Comparison of ENCODE assay signal across 28 mouse cellular contexts in the genomic region with DNA sequence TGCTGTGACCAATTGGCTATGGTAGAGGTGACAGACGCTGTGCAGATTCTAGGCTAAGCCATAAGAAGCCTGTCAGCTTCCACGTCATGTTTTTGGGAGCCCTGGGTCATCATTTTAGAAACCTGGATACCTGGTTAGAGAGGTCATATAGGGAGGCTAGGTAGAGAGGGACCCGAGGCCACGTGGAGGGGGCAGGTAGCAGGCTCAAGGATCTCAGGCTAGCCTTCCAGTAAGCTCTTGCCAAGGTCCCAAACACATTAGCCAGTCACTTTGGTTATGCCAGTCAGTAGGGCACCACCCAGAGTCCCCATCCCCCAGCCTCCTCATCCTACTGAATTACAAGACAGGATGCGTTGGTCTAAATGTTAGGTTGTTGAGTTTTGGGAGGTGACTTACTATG. TPM values are rescaled to one million over a fixed set of nuclear protein-coding genes. Genes with fewer than 3 reads are reported as not detected.
DNase-seq lines count a peak whose midpoint lies in the region; ATAC-seq and TF ChIP-seq lines count a peak whose summit lies in the region.
"Had no signal": no experiment of that assay in that cellular context is flagged by ENCODE, and none has a peak within 500 bp of the region (broad histone marks: within the 10 kb centered on the region; RNA-seq: fewer than 3 reads in every experiment).

No protein-coding gene starts in this region.

- no peaks in the 10 kb centered on the region; the same call in 1 of the 2 replicates for H3K36me3 ChIP-seq in midbrain, embryonic 11.5 days (ENCODE audit: control insufficient read depth, insufficient read depth, low read length)
- no peaks in the 10 kb centered on the region for H3K36me3 ChIP-seq in midbrain, embryonic 16.5 days (ENCODE audit: control insufficient read depth, insufficient read depth, low read length)
- peaks cover 19 to 33% of the 10 kb centered on the region in 2 experiments for H3K36me3 ChIP-seq in CH12.LX (replicated peaks in 1 of 2; ENCODE audit: control insufficient read depth in 1 of 2, insufficient read depth in 1 of 2, low read length in 1 of 2)
- H3K36me3 ChIP-seq: G1E had no signal

- in situ Hi-C loops in CH12.LX (cut with MboI; ENCODE audit: low pct_ligation_motif_present, low pct_unique_long_range_greater_than_20kb, low sequenced_read_pairs), result loop anchor here (5.0 to 10.0 kb wide), 2 partner anchors 45 to 87 kb away; a partner anchor contains a TSS

- dilution Hi-C loops in CH12.LX (cut with MboI; ENCODE audit: extremely low pct_ligation_motif_present, extremely low pct_unique_long_range_greater_than_20kb, low sequenced_read_pairs), result no loop called here

- H3K4me3 ChIP-seq in cerebellum, adult 2 months (replicated peaks; ENCODE audit: insufficient read depth, low read depth, low read length), result peak overlapping the region; percentile 2
- no peak overlapping the region for H3K4me3 ChIP-seq in midbrain, embryonic 11.5 days (ENCODE audit: low read depth, low read length)
- no peak overlapping the region for H3K4me3 ChIP-seq in midbrain, embryonic 16.5 days (ENCODE audit: low read depth, low read length)
- H3K4me3 ChIP-seq in CH12.LX (replicated peaks in 1 of 3; ENCODE audit: low read depth in 2 of 3, low read length in 2 of 3, poor library complexity in 1 of 3), result no peak overlapping the region

- TF ChIP-seq RAD21 in CH12.LX (IDR thresholded peaks at IDR 0.05; ENCODE audit: low read depth, low read length), result no peak

- ATAC-seq in midbrain, embryonic 11.5 days (ENCODE audit: low FRiP score), result no peak
- ATAC-seq in midbrain, embryonic 16.5 days, result no peak
- ATAC-seq: activated CD4-positive, CD25-positive, alpha-beta regulatory T cell, adult 4 months; CD4-positive, CD25-positive, alpha-beta regulatory T cell, adult 4 months; Patski had no signal

- no peak overlapping the region for H3K4me2 ChIP-seq in midbrain, embryonic 11.5 days
- H3K4me2 ChIP-seq in midbrain, embryonic 16.5 days (ENCODE audit: low read length), result no peak overlapping the region
- H3K4me2 ChIP-seq in CH12.LX (ENCODE audit: insufficient read depth, low read depth, poor library complexity, severe bottlenecking), result peak overlapping the region; percentile 3; the same call in 1 of the 2 replicates

- TF ChIP-seq EP300 in CH12.LX (IDR thresholded peaks at IDR 0.05; ENCODE audit: low read length), result no peak

- H3K79me2 ChIP-seq in CH12.LX (replicated peaks; ENCODE audit: control insufficient read depth, extremely low read depth, insufficient read depth, poor library complexity, severe bottlenecking), result peaks cover 6% of the 10 kb centered on the region; the same call in 1 of the 2 replicates

- no peaks in the 10 kb centered on the region for H3K27me3 ChIP-seq in cerebellum, adult 2 months (ENCODE audit: control insufficient read depth, insufficient read depth, low read length)
- H3K27me3 ChIP-seq in midbrain, embryonic 11.5 days (ENCODE audit: control insufficient read depth, insufficient read depth, low read length), result no peaks in the 10 kb centered on the region
- no peaks in the 10 kb centered on the region for H3K27me3 ChIP-seq in midbrain, embryonic 16.5 days (ENCODE audit: control insufficient read depth, insufficient read depth, low read depth, low read length)
- no peaks in the 10 kb centered on the region for H3K27me3 ChIP-seq in CH12.LX (replicated peaks)

- no peaks in the 10 kb centered on the region for H3K9me3 ChIP-seq in midbrain, embryonic 11.5 days (ENCODE audit: control insufficient read depth, low read length)
- no peaks in the 10 kb centered on the region for H3K9me3 ChIP-seq in midbrain, embryonic 16.5 days (replicated peaks; ENCODE audit: control insufficient read depth, low read length, poor library complexity, severe bottlenecking)
- H3K9me3 ChIP-seq in CH12.LX (replicated peaks; ENCODE audit: low read length), result no peaks in the 10 kb centered on the region
- H3K9me3 ChIP-seq: G1E had no signal

- WGBS in cerebellum, adult 2 months, result 29% methylated on average over 5 of the region's 5 CpGs
- 74% methylated on average over 5 of the region's 5 CpGs for WGBS in midbrain, embryonic 11.5 days
- 78% methylated on average over 5 of the region's 5 CpGs for WGBS in midbrain, embryonic 16.5 days

- peak in 1 of 2 experiments; percentile 33 for DNase-seq in cerebellum, adult 2 months
- no peak for DNase-seq in cerebellum, adult 9-11 months
- DNase-seq in midbrain, embryonic 11.5 days (ENCODE audit: low spot score, missing footprints), result peak; percentile 72
- DNase-seq in CH12.LX (ENCODE audit: extremely low read depth), result no peak
- peak; percentile 30 for DNase-seq in brain, adult 2 months (ENCODE audit: low read depth, low spot score)
- no peak for DNase-seq in right cerebral cortex, postnatal 10 days (ENCODE audit: low spot score in 2 of 2)
- DNase-seq in adrenal gland, postnatal 4 days (ENCODE audit: low spot score in 2 of 2), result no peak
- DNase-seq: adrenal gland, adult 2 months; adrenal gland, adult 8-10 months; adrenal gland, postnatal 10 days; adrenal gland, postnatal 14 days; adrenal gland, postnatal 25 days; adrenal gland, postnatal 36 days; B cell, adult 2 months; cerebellum, adult 11 months; cerebellum, adult 11-12 months; cerebellum, adult 18-20 months; cerebellum, adult 8-10 months; cerebellum, adult 9-10 months had no signal

- no peak overlapping the region for H3K9ac ChIP-seq in midbrain, embryonic 11.5 days (ENCODE audit: low read length)
- no peak overlapping the region for H3K9ac ChIP-seq in midbrain, embryonic 16.5 days (ENCODE audit: low read depth, low read length)
- peak overlapping the region; percentile 75; the same call in 1 of the 2 replicates for H3K9ac ChIP-seq in CH12.LX (ENCODE audit: insufficient read depth, low read depth)

- no peak overlapping the region for H3K27ac ChIP-seq in cerebellum, adult 2 months (ENCODE audit: insufficient read depth, low read length)
- H3K27ac ChIP-seq in midbrain, embryonic 11.5 days (ENCODE audit: low read depth, low read length), result no peak overlapping the region
- H3K27ac ChIP-seq in midbrain, embryonic 16.5 days (ENCODE audit: low read length), result no peak overlapping the region
- no peak overlapping the region for H3K27ac ChIP-seq in CH12.LX (ENCODE audit: insufficient read depth, low read depth)

- TF ChIP-seq CTCF in cerebellum, adult 2 months (IDR thresholded peaks at IDR 0.05; ENCODE audit: borderline replicate concordance, insufficient read depth, low read depth, low read length), result no peak
- no peak for TF ChIP-seq CTCF in CH12.LX (conservative IDR thresholded peaks at IDR 0.05 in 1 of 2, IDR thresholded peaks at IDR 0.05 in 1 of 2; ENCODE audit: low read depth in 2 of 2, low read length in 2 of 2)

- TF ChIP-seq POLR2A in cerebellum, adult 2 months (IDR thresholded peaks at IDR 0.05; ENCODE audit: borderline replicate concordance, insufficient read depth, low read length), result no peak
- no peak for TF ChIP-seq POLR2A in CH12.LX (IDR thresholded peaks at IDR 0.05; ENCODE audit: low read depth, low read length)

- peaks cover 7% of the 10 kb centered on the region; the same call in 1 of the 2 replicates for H3K4me1 ChIP-seq in cerebellum, adult 2 months (ENCODE audit: control insufficient read depth, insufficient read depth, low read length)
- H3K4me1 ChIP-seq in midbrain, embryonic 11.5 days (ENCODE audit: control insufficient read depth, insufficient read depth, low read length), result no peaks in the 10 kb centered on the region
- H3K4me1 ChIP-seq in midbrain, embryonic 16.5 days (ENCODE audit: control insufficient read depth, insufficient read depth, low read length), result no peaks in the 10 kb centered on the region
- H3K4me1 ChIP-seq in CH12.LX (ENCODE audit: control insufficient read depth in 1 of 2, insufficient read depth in 2 of 2), result peaks cover 17 to 36% of the 10 kb centered on the region in 2 experiments

TF ChIP-seq in CH12.LX, 34 proteins besides CTCF, POLR2A, EP300 and RAD21:
- no peak for TF ChIP-seq ZKSCAN1 (IDR thresholded peaks at IDR 0.05; ENCODE audit: borderline replicate concordance, low read depth, low read length)
- no peak for TF ChIP-seq BHLHE40 (IDR thresholded peaks at IDR 0.05; ENCODE audit: low read depth, low read length)
- no peak for TF ChIP-seq RCOR1 (conservative IDR thresholded peaks at IDR 0.05; ENCODE audit: low read depth, low read length)
- TF ChIP-seq JUND (conservative IDR thresholded peaks at IDR 0.05; ENCODE audit: low read depth, low read length), result no peak
- TF ChIP-seq GABPA (IDR thresholded peaks at IDR 0.05; ENCODE audit: insufficient replicate concordance, low read depth, low read length), result no peak
- TF ChIP-seq SMC3 (IDR thresholded peaks at IDR 0.05; ENCODE audit: low read depth, low read length), result no peak

RNA-seq across cellular contexts. Expression of a gene that starts 1.8 kb away (rescaled TPM):
- 37.8 and 39.9 TPM in 2 replicates for polyA plus RNA-seq in cerebellum, adult 2 months (2012; rRNA removed)
- 0.40 and 0.68 TPM in 2 replicates for polyA plus RNA-seq in midbrain, embryonic 11.5 days (2014; fragmentation: Nextera tagmentation; extraction: Ambion mirVana)
- polyA plus RNA-seq in midbrain, embryonic 16.5 days (2015; fragmentation: Nextera tagmentation; extraction: Ambion mirVana), result 8.2 and 11.3 TPM in 2 replicates
- total RNA-seq in CH12.LX (2012; rRNA removed) (15.4 and 22.0 TPM in 2 replicates), CH12.LX (2014; rRNA removed) (22.9 TPM in 2 replicates)
- polyA plus RNA-seq in CH12.LX (2012; ENCODE audit: insufficient read length, low read depth), result 24.4 and 29.3 TPM in 2 replicates
- 1 to 10 TPM; 1.2 to 1.9 TPM for total RNA-seq in adrenal gland, postnatal 4 days (2021)
- total RNA-seq: MEL had no signal
- polyA plus RNA-seq: C2C12, G1E had no signal

RNA-seq across cellular contexts. Expression of a gene that starts 11.2 kb away (rescaled TPM):
- polyA plus RNA-seq in cerebellum, adult 2 months (2012; rRNA removed), result 63.3 and 67.1 TPM in 2 replicates
- 184 and 194 TPM in 2 replicates for polyA plus RNA-seq in midbrain, embryonic 11.5 days (2014; fragmentation: Nextera tagmentation; extraction: Ambion mirVana)
- polyA plus RNA-seq in midbrain, embryonic 16.5 days (2015; fragmentation: Nextera tagmentation; extraction: Ambion mirVana), result 270 and 326 TPM in 2 replicates
- 246 and 257 TPM in 2 replicates for total RNA-seq in CH12.LX (2012; rRNA removed)
- total RNA-seq in CH12.LX (2014; rRNA removed), result 149 and 184 TPM in 2 replicates
- polyA plus RNA-seq in CH12.LX (2012; ENCODE audit: insufficient read length, low read depth), result 464 and 617 TPM in 2 replicates
- total RNA-seq in adrenal gland, postnatal 4 days (2021), result 100 to 1,000 TPM in 1 of 2 experiments, 10 to 100 TPM in 1; 99.6 to 106 TPM

RNA-seq across cellular contexts. Expression of a gene that starts 43.0 kb away (rescaled TPM):
- 0.44 and 0.65 TPM in 2 replicates for polyA plus RNA-seq in cerebellum, adult 2 months (2012; rRNA removed)
- polyA plus RNA-seq in midbrain, embryonic 11.5 days (2014; fragmentation: Nextera tagmentation; extraction: Ambion mirVana), result not detected in 2 replicates
- not detected in 2 replicates for polyA plus RNA-seq in midbrain, embryonic 16.5 days (2015; fragmentation: Nextera tagmentation; extraction: Ambion mirVana)
- total RNA-seq in CH12.LX (2012; rRNA removed), result not detected in 2 replicates
- not detected in 2 replicates for total RNA-seq in CH12.LX (2014; rRNA removed)
- polyA plus RNA-seq in CH12.LX (2012; ENCODE audit: insufficient read length, low read depth), result not detected in 2 replicates
- total RNA-seq in adrenal gland, postnatal 4 days (2021), result not detected
- total RNA-seq: adrenal gland, adult 18-20 months; adrenal gland, adult 2 months; adrenal gland, adult 8-10 months; adrenal gland, postnatal 10 days; adrenal gland, postnatal 14 days; adrenal gland, postnatal 25 days; adrenal gland, postnatal 36 days; ES-E14; G1E; MEL had no signal
- polyA plus RNA-seq: activated CD4-positive, CD25-positive, alpha-beta regulatory T cell, adult 4 months; adrenal gland, adult 2 months; C2C12; CD4-positive, CD25-positive, alpha-beta regulatory T cell, adult 4 months; G1E; Patski had no signal

Comparison
In these comparisons a context has a peak if more than half of its experiments do, and no peak if none do; other contexts are left out.
1. DNase-seq: peak in midbrain, embryonic 11.5 days (single experiment) and brain, adult 2 months (single experiment); none in cerebellum, adult 9-11 months (single experiment), CH12.LX (single experiment), right cerebral cortex, postnatal 10 days (0 of 2) and adrenal gland, postnatal 4 days (0 of 2).